Mouse (Mus musculus): ENCODE measurements around the gene Olfr1009. TPM values are rescaled to one million over a fixed set of nuclear protein-coding genes. Genes with fewer than 3 reads are reported as not detected.
"Not testable (repeated sequence)": the region's sequence is repeated elsewhere in the genome, so short reads cannot be mapped to it uniquely, and the experiment has no call there.

Gene Olfr1009
- not detected in 2 replicates for polyA plus RNA-seq (2015; fragmentation: Nextera tagmentation; extraction: Ambion mirVana)

GRCm38 (mm10) chr2:85715119-85715518 is at the start of gene Olfr1009:
Gene Olfr1009 (plus strand): TSS chr2:85715419.
- ATAC-seq (ENCODE audit: insufficient number of reproducible peaks, low FRiP score, low TSS enrichment, low read depth), result no peak
- H3K27me3 ChIP-seq, result no peaks in the 10 kb centered on the region
- no peaks in the 10 kb centered on the region for H3K9me3 ChIP-seq (replicated peaks)
- no peak within 1 kb of the TSS for H3K4me2 ChIP-seq (replicated peaks)
- H3K36me3 ChIP-seq, result no peaks in the 10 kb centered on the region
- H3K4me1 ChIP-seq, result no peaks in the 10 kb centered on the region
- 84% methylated on average over 1 of the region's 1 CpGs for WGBS
- H3K9ac ChIP-seq, result no peak within 1 kb of the TSS
- H3K4me3 ChIP-seq (replicated peaks), result no peak within 1 kb of the TSS
- no peak within 1 kb of the TSS for H3K27ac ChIP-seq (replicated peaks)

- H3K4me2 ChIP-seq (replicated peaks), result no peak within 1 kb of the TSS
- no peak for ATAC-seq (ENCODE audit: insufficient number of reproducible peaks, low FRiP score, low TSS enrichment, low read depth)
- H3K27me3 ChIP-seq, result no peaks in the 10 kb centered on the region
- H3K36me3 ChIP-seq, result no peaks in the 10 kb centered on the region
- no peak within 1 kb of the TSS for H3K9ac ChIP-seq
- no peak within 1 kb of the TSS for H3K4me3 ChIP-seq (replicated peaks)
- H3K4me1 ChIP-seq, result no peaks in the 10 kb centered on the region
- H3K9me3 ChIP-seq (replicated peaks), result no peaks in the 10 kb centered on the region
- H3K27ac ChIP-seq (replicated peaks), result no peak within 1 kb of the TSS
Observed at GRCm38 (mm10) chr2:85678667-85679066, 36.6 kb upstream of the Olfr1009 start, which contains the start of gene Olfr1006. Gene Olfr1006 (minus strand): TSS chr2:85678767.

- ATAC-seq (ENCODE audit: insufficient number of reproducible peaks, low FRiP score, low TSS enrichment, low read depth), result no peak
- Histone ChIP-seq H3K9me3 (replicated peaks) (no peaks in the 10 kb centered on the region), H3K9ac (no peak within 1 kb of the TSS), H3K27ac (replicated peaks) (no peak within 1 kb of the TSS), H3K27me3 (no peaks in the 10 kb centered on the region), H3K4me2 (replicated peaks) (no peak within 1 kb of the TSS), H3K36me3 (no peaks in the 10 kb centered on the region), H3K4me1 (no peaks in the 10 kb centered on the region), H3K4me3 (replicated peaks) (no peak within 1 kb of the TSS)
Observed at GRCm38 (mm10) chr2:85689131-85689530, 26.1 kb upstream of the Olfr1009 start, which contains the start of gene Olfr1008. Gene Olfr1008 (plus strand): TSS chr2:85689431.

GRCm38 (mm10) chr2:85710680-85711079 is 4.5 kb upstream of the Olfr1009 start:
- 83% methylated on average over 2 of the region's 2 CpGs for WGBS

GRCm38 (mm10) chr2:85711159-85711558 is 4.1 kb upstream of the Olfr1009 start:
- Histone ChIP-seq H3K27ac (replicated peaks) (no peak overlapping the region), H3K9ac (no peak overlapping the region), H3K4me1 (no peaks in the 10 kb centered on the region), H3K4me3 (replicated peaks) (no peak overlapping the region), H3K36me3 (no peaks in the 10 kb centered on the region), H3K4me2 (replicated peaks) (no peak overlapping the region), H3K27me3 (no peaks in the 10 kb centered on the region), H3K9me3 (replicated peaks) (no peaks in the 10 kb centered on the region)
- no peak for ATAC-seq (ENCODE audit: insufficient number of reproducible peaks, low FRiP score, low TSS enrichment, low read depth)
- WGBS, result 34% methylated on average over 1 of the region's 1 CpGs

More at GRCm38 (mm10) chr2:85710680-85711079, 4.5 kb upstream of the Olfr1009 start:
- H3K9me3 ChIP-seq (replicated peaks); H3K4me2 ChIP-seq (replicated peaks); H3K36me3 ChIP-seq; ATAC-seq (ENCODE audit: insufficient number of reproducible peaks, low FRiP score, low TSS enrichment, low read depth); H3K9ac ChIP-seq; H3K27ac ChIP-seq (replicated peaks); H3K27me3 ChIP-seq; H3K4me1 ChIP-seq; H3K4me3 ChIP-seq (replicated peaks): not testable (repeated sequence)

GRCm38 (mm10) chr2:85725793-85726192 is 10.6 kb downstream of the Olfr1009 start:
- H3K4me2 ChIP-seq (replicated peaks), result no peak overlapping the region
- no peaks in the 10 kb centered on the region for H3K4me1 ChIP-seq
- ATAC-seq (ENCODE audit: insufficient number of reproducible peaks, low FRiP score, low TSS enrichment, low read depth), result no peak
- no peaks in the 10 kb centered on the region for H3K36me3 ChIP-seq
- WGBS, result 16% methylated on average over 3 of the region's 3 CpGs
- H3K9me3 ChIP-seq (replicated peaks), result no peaks in the 10 kb centered on the region
- no peak overlapping the region for H3K4me3 ChIP-seq (replicated peaks)
- no peak overlapping the region for H3K27ac ChIP-seq (replicated peaks)
- H3K27me3 ChIP-seq, result no peaks in the 10 kb centered on the region
- H3K9ac ChIP-seq, result no peak overlapping the region

GRCm38 (mm10) chr2:85753822-85754221 is 38.6 kb downstream of the Olfr1009 start:
- H3K4me2 ChIP-seq (replicated peaks), result no peak overlapping the region
- H3K4me3 ChIP-seq (replicated peaks), result no peak overlapping the region
- no peak for ATAC-seq (ENCODE audit: insufficient number of reproducible peaks, low FRiP score, low TSS enrichment, low read depth)
- H3K4me1 ChIP-seq, result no peaks in the 10 kb centered on the region
- no peaks in the 10 kb centered on the region for H3K36me3 ChIP-seq
- no peak overlapping the region for H3K27ac ChIP-seq (replicated peaks)
- no peak overlapping the region for H3K9ac ChIP-seq
- WGBS, result 74% methylated on average over 4 of the region's 4 CpGs
- no peaks in the 10 kb centered on the region for H3K9me3 ChIP-seq (replicated peaks)
- H3K27me3 ChIP-seq, result no peaks in the 10 kb centered on the region

GRCm38 (mm10) chr2:85762666-85763065 is 47.4 kb downstream of the Olfr1009 start, which contains the start of gene Olfr1012:
Gene Olfr1012 (minus strand): TSS chr2:85762766.
- WGBS, result 71% methylated on average over 1 of the region's 1 CpGs
- no peak within 1 kb of the TSS for H3K9ac ChIP-seq
- H3K9me3 ChIP-seq (replicated peaks), result no peaks in the 10 kb centered on the region
- no peak for ATAC-seq (ENCODE audit: insufficient number of reproducible peaks, low FRiP score, low TSS enrichment, low read depth)
- H3K36me3 ChIP-seq, result no peaks in the 10 kb centered on the region
- no peaks in the 10 kb centered on the region for H3K4me1 ChIP-seq
- H3K27ac ChIP-seq (replicated peaks), result no peak within 1 kb of the TSS
- no peak within 1 kb of the TSS for H3K4me3 ChIP-seq (replicated peaks)
- no peak within 1 kb of the TSS for H3K4me2 ChIP-seq (replicated peaks)
- H3K27me3 ChIP-seq, result no peaks in the 10 kb centered on the region

GRCm38 (mm10) chr2:85766798-85767197 is 51.6 kb downstream of the Olfr1009 start, which contains the start of gene Olfr1013:
Gene Olfr1013 (plus strand): TSS chr2:85767098.
- Histone ChIP-seq H3K4me3 (replicated peaks) (no peak within 1 kb of the TSS), H3K4me1 (no peaks in the 10 kb centered on the region), H3K4me2 (replicated peaks) (no peak within 1 kb of the TSS), H3K27ac (replicated peaks) (no peak within 1 kb of the TSS), H3K9me3 (replicated peaks) (no peaks in the 10 kb centered on the region), H3K27me3 (no peaks in the 10 kb centered on the region), H3K36me3 (no peaks in the 10 kb centered on the region), H3K9ac (no peak within 1 kb of the TSS)
- ATAC-seq (ENCODE audit: insufficient number of reproducible peaks, low FRiP score, low TSS enrichment, low read depth), result no peak

GRCm38 (mm10) chr2:85772413-85772812 is 57.2 kb downstream of the Olfr1009 start, which contains the start of gene Olfr1014:
Gene Olfr1014 (plus strand): TSS chr2:85772713.
- no peak within 1 kb of the TSS for H3K4me2 ChIP-seq (replicated peaks)
- no peaks in the 10 kb centered on the region for H3K4me1 ChIP-seq
- no peaks in the 10 kb centered on the region for H3K36me3 ChIP-seq
- no peaks in the 10 kb centered on the region for H3K9me3 ChIP-seq (replicated peaks)
- ATAC-seq (ENCODE audit: insufficient number of reproducible peaks, low FRiP score, low TSS enrichment, low read depth), result no peak
- H3K27ac ChIP-seq (replicated peaks), result no peak within 1 kb of the TSS
- no peak within 1 kb of the TSS for H3K9ac ChIP-seq
- no peaks in the 10 kb centered on the region for H3K27me3 ChIP-seq
- no peak within 1 kb of the TSS for H3K4me3 ChIP-seq (replicated peaks)
